Mouse (Mus musculus) neural tube, embryonic 13.5 days (tissue): ENCODE data around the gene Ercc1. TPM values are rescaled to one million over a fixed set of nuclear protein-coding genes. Genes with fewer than 3 reads are reported as not detected.

Experiments used
- microRNA counts: library from miRNA; unstranded; fragments of <30 nt; microRNA quantifications from one replicate; lab custom pipeline; 2016
- microRNA-seq: library from miRNA; unstranded; fragments of <30 nt; microRNA quantifications from one replicate; pipeline ENCODE4, GENCODE M21; 2016
- polyA plus RNA-seq: library from polyadenylated mRNA; unstranded; fragments of >200 nt; fragmentation: Nextera tagmentation; extraction: Ambion mirVana; gene quantifications from 2 replicates; pipeline ENCODE4 v1.2.1, GENCODE M21; 2015

The Ercc1 gene
- polyA plus RNA-seq, 1 experiment from 2014 or later = 90.7 TPM

MicroRNAs within 50 kb of the gene (microRNA counts, 519-probe panel; counts per million panel counts)
- microRNA mmu-miR-343 (lab: Ali Mortazavi, UCI) = not detected

Small RNA genes lying within 50 kb of the gene (microRNA-seq; reads per million reads assigned to microRNA genes)
- gene Mir343 = not detected

Other genes starting within 250 kb of the Ercc1 start
- gene Gm4969, start 226.4 kb upstream of the Ercc1 start, polyA plus RNA-seq = 2.1 and 2.3 TPM in 2 replicates
- 17.7 and 18.1 TPM in 2 replicates for gene Fbxo46, start 224.9 kb upstream of the Ercc1 start, polyA plus RNA-seq
- 21.7 and 22.2 TPM in 2 replicates for gene Qpctl, start 195.5 kb upstream of the Ercc1 start, polyA plus RNA-seq
- 108 and 118 TPM in 2 replicates for gene Snrpd2, start 195.1 kb upstream of the Ercc1 start, polyA plus RNA-seq
- 1.3 and 1.4 TPM in 2 replicates for gene Gipr, start 178.7 kb upstream of the Ercc1 start, polyA plus RNA-seq
- gene Eml2, start 168.4 kb upstream of the Ercc1 start, polyA plus RNA-seq = 6.8 and 8.1 TPM in 2 replicates
- gene Gpr4, start 132.2 kb upstream of the Ercc1 start, polyA plus RNA-seq = 2.0 and 2.6 TPM in 2 replicates
- 38.7 and 39.9 TPM in 2 replicates for gene Opa3, start 116.4 kb upstream of the Ercc1 start, polyA plus RNA-seq
- gene Vasp, start 73.0 kb upstream of the Ercc1 start, polyA plus RNA-seq = 41.2 and 46.3 TPM in 2 replicates
- gene Ppm1n, start 64.7 kb upstream of the Ercc1 start, polyA plus RNA-seq = 0.41 and 0.59 TPM in 2 replicates
- gene Rtn2, start 62.2 kb upstream of the Ercc1 start, polyA plus RNA-seq = 103 and 117 TPM in 2 replicates
- gene Fosb, start 34.7 kb upstream of the Ercc1 start, polyA plus RNA-seq = 0.06 and 0.19 TPM in 2 replicates
- gene Cd3eap, start 14.7 kb downstream of the Ercc1 start, polyA plus RNA-seq = 19.8 and 21.1 TPM in 2 replicates
- gene Ppp1r13l, start 15.0 kb downstream of the Ercc1 start, polyA plus RNA-seq = 1.2 and 3.4 TPM in 2 replicates
- 18.6 and 20.5 TPM in 2 replicates for gene Ercc2, start 37.2 kb downstream of the Ercc1 start, polyA plus RNA-seq
- 4.0 and 5.3 TPM in 2 replicates for gene Klc3, start 59.3 kb downstream of the Ercc1 start, polyA plus RNA-seq
- 1.1 and 1.3 TPM in 2 replicates for gene Ckm, start 60.0 kb downstream of the Ercc1 start, polyA plus RNA-seq
- 14.9 and 16.1 TPM in 2 replicates for gene Mark4, start 114.0 kb downstream of the Ercc1 start, polyA plus RNA-seq
- 0.32 and 0.52 TPM in 2 replicates for gene Exoc3l2, start 118.6 kb downstream of the Ercc1 start, polyA plus RNA-seq
- 3.5 and 3.6 TPM in 2 replicates for gene Bloc1s3, start 163.6 kb downstream of the Ercc1 start, polyA plus RNA-seq
- gene Trappc6a, start 163.6 kb downstream of the Ercc1 start, polyA plus RNA-seq = 46.4 and 49.0 TPM in 2 replicates
- gene Nkpd1, start 173.1 kb downstream of the Ercc1 start, polyA plus RNA-seq = 0.14 TPM in 1 of 2 replicates, not detected in the other
- gene Ppp1r37, start 218.3 kb downstream of the Ercc1 start, polyA plus RNA-seq = 32.7 and 36.5 TPM in 2 replicates
- 0.40 TPM in 1 of 2 replicates, not detected in the other for gene Zfp296, start 232.5 kb downstream of the Ercc1 start, polyA plus RNA-seq
- gene Gemin7, start 232.8 kb downstream of the Ercc1 start, polyA plus RNA-seq = 153 and 159 TPM in 2 replicates